Mouse (Mus musculus) heart, embryonic 15.5 days (tissue): Measurements from ENCODE around the gene Camta1. TPM values are rescaled to one million over a fixed set of nuclear protein-coding genes. Genes with fewer than 3 reads are reported as not detected.

Experiments used
- ATAC-seq: fragments of 200-750 bp; cut with Nextera tagmentation; replicated peaks from 2 replicates; pipeline ENCODE4 v1.8.0; 2017; ENCODE audit warnings: low read depth, moderate TSS enrichment; ENCODE audit not compliant: insufficient number of reproducible peaks, insufficient read depth, low FRiP score
- H3K27ac ChIP-seq: fragments of 300-500 bp; sonication (generic); 2 replicates; pipeline ENCODE4 v1.5.1; 2015; ENCODE audit warnings: mild to moderate bottlenecking, inconsistent platforms
- H3K27me3 ChIP-seq: fragments of 300-500 bp; sonication (generic); 2 replicates; pipeline ENCODE4 v1.6.1; 2015; ENCODE audit warnings: inconsistent platforms
- H3K36me3 ChIP-seq: fragments of 300-500 bp; sonication (generic); 2 replicates; pipeline ENCODE4 v1.6.1; 2015; ENCODE audit warnings: mild to moderate bottlenecking, inconsistent platforms
- H3K4me1 ChIP-seq: fragments of 300-500 bp; sonication (generic); replicated peaks from 2 replicates; pipeline ENCODE4 v1.6.1; 2015; ENCODE audit warnings: inconsistent platforms
- H3K4me2 ChIP-seq: fragments of 300-500 bp; sonication (generic); 2 replicates; pipeline ENCODE4 v1.6.1; 2015; ENCODE audit warnings: inconsistent platforms, mild to moderate bottlenecking, moderate library complexity
- H3K4me3 ChIP-seq: fragments of 300-500 bp; sonication (generic); 2 replicates; pipeline ENCODE4 v1.5.1; 2015; ENCODE audit warnings: mild to moderate bottlenecking, inconsistent platforms
- H3K9ac ChIP-seq: fragments of 300-500 bp; sonication (generic); 2 replicates; pipeline ENCODE4 v1.6.1; 2015; ENCODE audit warnings: mild to moderate bottlenecking, inconsistent platforms
- H3K9me3 ChIP-seq: fragments of 300-500 bp; sonication (generic); replicated peaks from 2 replicates; pipeline ENCODE4 v1.6.1; 2016; ENCODE audit warnings: inconsistent platforms
- WGBS: fragments of 180-500 bp; shearing (Covaris S2); methylation state at CpG from one replicate; pipeline ENCODE4 v1.1.7; 2015; ENCODE audit warnings: mixed read lengths; 5-methylcytosine and 5-hydroxymethylcytosine counted together
- polyA plus RNA-seq: library from polyadenylated mRNA; unstranded; fragments of >200 nt; fragmentation: Nextera tagmentation; extraction: Ambion mirVana; gene quantifications from 2 replicates; pipeline ENCODE4 v1.2.1, GENCODE M21; 2015

Gene Camta1
- polyA plus RNA-seq, 1 experiment from 2014 or later = 165 TPM

DNA sequence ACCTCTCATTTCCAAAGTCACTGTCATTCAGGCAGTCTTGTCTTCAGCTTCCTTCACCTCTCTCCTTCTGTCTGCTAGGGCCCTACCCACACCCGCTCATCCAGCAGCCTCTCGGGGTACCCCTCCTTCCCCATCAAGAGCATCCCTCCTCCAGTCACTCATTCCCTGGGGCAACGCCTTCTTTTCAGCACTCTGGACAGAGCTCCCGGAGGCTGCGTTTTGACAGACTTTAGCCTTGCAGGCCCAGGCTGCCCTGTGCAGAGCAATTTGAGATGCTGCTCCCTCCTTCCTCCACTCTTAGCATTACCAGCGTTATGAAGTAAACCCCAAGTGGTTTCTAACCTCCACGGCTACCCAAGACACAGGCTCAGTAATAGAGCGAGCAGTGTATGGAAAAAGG lies 675.2 kb downstream of the Camta1 start:
- no peaks in the 10 kb centered on the region for H3K9me3 ChIP-seq
- H3K27ac ChIP-seq = no peak overlapping the region
- no peak overlapping the region for H3K4me3 ChIP-seq
- no peak overlapping the region for H3K9ac ChIP-seq
- H3K4me1 ChIP-seq = no peaks in the 10 kb centered on the region
- 0 out of 2 replicates have a peak, but pooled peaks cover 3% of the 10 kb centered on the region for H3K27me3 ChIP-seq
- no peak overlapping the region for H3K4me2 ChIP-seq
- no peak for ATAC-seq
- 6% methylated on average over 8 of the region's 8 CpGs for WGBS
- H3K36me3 ChIP-seq = no peaks in the 10 kb centered on the region

DNA sequence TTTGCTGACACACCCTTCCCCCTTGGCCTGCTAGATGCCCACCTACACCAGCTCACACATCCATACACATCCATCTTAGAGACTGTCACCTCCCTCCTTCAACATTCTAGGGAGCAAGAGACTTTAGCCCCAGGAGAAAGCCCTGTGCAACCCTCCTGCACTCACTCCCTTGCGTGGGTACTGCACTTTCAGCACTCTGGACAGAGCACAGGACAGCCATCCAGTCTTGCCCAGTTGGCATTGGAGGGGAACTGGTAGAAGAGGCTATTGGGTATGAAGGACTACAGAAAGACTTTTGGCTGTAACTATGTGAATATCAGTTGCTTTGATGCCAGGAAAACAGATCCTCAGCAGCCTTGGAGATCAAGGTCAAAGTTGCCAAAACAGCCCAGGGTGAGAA lies 675.9 kb downstream of the Camta1 start:
- no peak overlapping the region for H3K9ac ChIP-seq
- no peaks in the 10 kb centered on the region for H3K9me3 ChIP-seq
- WGBS = 23% methylated on average over 1 of the region's 1 CpGs
- H3K27me3 ChIP-seq = 0 out of 2 replicates have a peak, but pooled peaks cover 3% of the 10 kb centered on the region
- H3K4me3 ChIP-seq = no peak overlapping the region
- H3K4me2 ChIP-seq = no peak overlapping the region
- no peak overlapping the region for H3K27ac ChIP-seq
- peaks cover 5% of the 10 kb centered on the region for H3K4me1 ChIP-seq
- ATAC-seq = no peak
- H3K36me3 ChIP-seq = no peaks in the 10 kb centered on the region

DNA sequence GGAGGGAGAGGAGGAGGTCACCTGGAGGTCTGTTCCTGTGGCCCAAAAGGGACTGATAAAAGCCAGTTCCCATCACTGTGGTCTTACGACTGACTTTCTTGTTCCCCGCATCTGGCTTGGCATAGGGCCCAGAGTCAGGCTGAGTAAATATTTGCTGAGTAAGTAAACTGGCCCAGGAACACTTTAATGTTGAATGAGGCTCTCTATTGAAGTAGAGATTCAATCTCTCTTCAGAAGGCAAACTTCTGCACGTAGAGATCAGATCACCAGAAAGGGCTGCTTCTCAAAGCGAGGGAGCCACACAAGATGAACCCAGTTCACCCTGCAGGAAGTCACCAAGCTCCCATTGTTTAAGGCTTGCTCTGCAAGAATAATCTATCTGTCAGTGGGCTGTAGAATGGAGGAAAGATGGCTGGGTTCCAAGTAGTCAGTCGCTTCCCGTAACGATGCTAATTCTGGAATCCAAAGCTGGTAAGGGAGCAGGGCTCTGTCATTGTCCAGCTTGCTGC lies 681.2 kb downstream of the Camta1 start:
- Histone ChIP-seq H3K4me1 (peaks cover 29% of the 10 kb centered on the region), H3K9me3 (no peaks in the 10 kb centered on the region), H3K36me3 (no peaks in the 10 kb centered on the region), H3K9ac (no peak overlapping the region), H3K27me3 (peaks cover 7% of the 10 kb centered on the region; the same call in 1 of the 2 replicates), H3K4me3 (no peak overlapping the region), H3K27ac (peak overlapping the region; percentile 29), H3K4me2 (peak overlapping the region; percentile 29; the same call in 1 of the 2 replicates)
- 10% methylated on average over 7 of the region's 7 CpGs for WGBS
- ATAC-seq = peak; percentile 43; the same call in 1 of the 2 replicates

DNA sequence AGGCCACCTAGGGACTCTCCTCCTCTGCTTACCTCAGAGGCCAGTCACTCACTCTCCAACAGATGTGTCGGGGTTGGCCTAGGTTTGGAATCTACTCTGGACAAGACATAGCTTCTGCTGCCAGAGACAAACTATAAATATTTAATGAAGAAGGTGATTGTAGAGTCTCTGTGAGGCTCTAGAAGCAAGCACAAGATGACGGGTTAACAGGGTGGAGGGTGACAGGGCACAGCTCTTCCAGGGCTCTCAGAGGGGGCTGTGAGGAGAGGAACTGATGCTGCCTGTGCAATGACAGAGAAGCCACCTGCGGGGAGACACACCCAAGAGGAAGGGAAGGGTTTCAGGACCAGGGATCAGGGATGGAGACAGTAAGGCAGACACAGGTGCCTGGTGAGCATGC lies 682.0 kb downstream of the Camta1 start:
- Histone ChIP-seq H3K9ac (no peak overlapping the region), H3K27me3 (peaks cover 7% of the 10 kb centered on the region; the same call in 1 of the 2 replicates), H3K4me2 (no peak overlapping the region), H3K36me3 (no peaks in the 10 kb centered on the region), H3K4me1 (peaks cover 29% of the 10 kb centered on the region), H3K4me3 (no peak overlapping the region), H3K9me3 (no peaks in the 10 kb centered on the region), H3K27ac (peak overlapping the region; percentile 41)
- ATAC-seq = no peak
- 46% methylated on average over 3 of the region's 3 CpGs for WGBS

DNA sequence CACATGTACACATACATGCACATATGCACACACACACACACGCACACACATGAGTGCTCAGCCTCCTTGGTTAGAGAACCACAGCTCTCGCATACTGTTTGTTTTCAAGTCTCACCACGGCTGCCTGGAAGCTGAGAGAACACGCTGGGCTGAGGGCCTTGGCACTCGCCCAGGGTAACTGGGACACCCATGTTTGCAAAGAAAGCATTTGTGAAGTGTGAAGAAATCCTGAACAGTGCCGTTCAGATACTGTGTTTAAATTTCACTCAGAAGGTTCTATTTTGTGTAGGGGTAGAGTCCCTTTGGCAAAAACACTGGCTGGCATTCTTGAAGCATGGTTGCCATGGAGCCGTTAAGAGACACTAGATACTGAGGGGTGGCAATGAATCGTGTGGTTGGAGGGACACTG lies 682.7 kb downstream of the Camta1 start:
- Histone ChIP-seq H3K4me2 (no peak overlapping the region), H3K27ac (peak overlapping the region; percentile 41), H3K4me3 (no peak overlapping the region), H3K4me1 (peaks cover 29% of the 10 kb centered on the region), H3K9ac (no peak overlapping the region), H3K27me3 (peaks cover 7% of the 10 kb centered on the region; the same call in 1 of the 2 replicates), H3K36me3 (no peaks in the 10 kb centered on the region), H3K9me3 (no peaks in the 10 kb centered on the region)
- 33% methylated on average over 8 of the region's 8 CpGs for WGBS
- peak; percentile 29; the same call in 1 of the 2 replicates for ATAC-seq

DNA sequence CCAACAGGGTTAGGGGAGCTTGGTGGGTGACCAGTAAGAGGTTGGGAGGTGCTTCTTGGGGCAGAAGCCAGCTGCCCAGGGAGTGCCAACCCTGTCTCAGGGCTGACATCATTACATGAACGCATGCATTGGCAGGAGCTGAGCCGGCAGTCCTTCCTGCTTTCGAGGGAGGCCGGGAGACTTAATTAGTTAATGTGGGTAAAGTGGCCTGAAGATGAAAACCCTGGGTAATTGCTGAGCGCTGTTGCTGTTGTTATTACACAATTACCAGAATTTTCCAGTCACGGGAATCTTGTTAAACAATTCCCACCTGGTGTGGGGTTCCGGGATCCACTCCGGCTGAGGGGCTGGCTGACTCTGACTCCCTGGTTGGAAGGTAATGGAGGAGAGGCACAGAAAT lies 689.1 kb downstream of the Camta1 start:
- Histone ChIP-seq H3K27ac (no peak overlapping the region), H3K4me1 (no peaks in the 10 kb centered on the region), H3K27me3 (peaks cover 16% of the 10 kb centered on the region), H3K36me3 (no peaks in the 10 kb centered on the region), H3K4me3 (no peak overlapping the region), H3K4me2 (no peak overlapping the region), H3K9me3 (no peaks in the 10 kb centered on the region), H3K9ac (no peak overlapping the region)
- WGBS = 83% methylated on average over 8 of the region's 8 CpGs
- ATAC-seq = no peak

DNA sequence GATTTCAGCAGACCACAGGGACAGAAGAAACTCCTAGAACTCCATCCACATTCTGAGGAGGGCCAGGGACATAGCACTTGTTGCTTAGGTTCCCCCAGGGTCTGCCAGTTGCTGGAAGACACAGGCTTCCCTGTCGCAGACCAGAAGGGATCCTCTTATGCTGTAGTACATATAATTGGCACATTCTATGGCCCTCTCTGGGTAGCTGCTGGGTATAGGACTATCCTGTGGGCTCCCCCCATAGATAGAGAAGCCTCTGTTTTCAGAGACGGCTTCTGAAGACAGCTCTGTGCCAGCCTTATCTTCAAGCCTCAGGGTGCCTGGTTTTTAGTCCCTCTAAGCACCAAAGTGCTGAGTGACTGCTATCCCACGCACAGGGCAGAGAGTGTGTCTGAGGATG lies 690.6 kb downstream of the Camta1 start:
- no peak for ATAC-seq
- no peaks in the 10 kb centered on the region for H3K36me3 ChIP-seq

DNA sequence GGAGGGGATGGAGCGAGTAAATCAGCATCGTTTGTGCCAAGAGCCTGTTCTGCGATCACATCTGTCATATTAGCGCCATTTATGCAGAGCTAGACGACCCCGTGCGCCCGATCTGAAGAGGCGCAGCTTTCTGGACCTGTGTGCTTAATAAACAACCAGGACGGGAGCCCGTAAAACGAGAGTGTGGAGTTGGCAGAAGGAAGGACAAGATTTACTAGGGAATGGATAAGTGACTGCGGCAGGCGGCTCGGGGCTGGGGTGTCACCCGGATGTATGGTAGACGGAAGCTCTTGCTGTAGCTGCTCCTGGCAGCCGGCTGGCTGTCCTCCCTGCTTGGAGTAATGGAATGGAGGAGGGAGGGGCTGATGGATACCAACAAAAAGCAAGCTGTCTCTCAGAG lies 691.0 kb downstream of the Camta1 start:
- WGBS = 48% methylated on average over 18 of the region's 18 CpGs
- Histone ChIP-seq H3K4me1 (peaks cover 6% of the 10 kb centered on the region), H3K27ac (no peak overlapping the region), H3K27me3 (peaks cover 17% of the 10 kb centered on the region), H3K9me3 (no peaks in the 10 kb centered on the region), H3K4me2 (no peak overlapping the region), H3K36me3 (no peaks in the 10 kb centered on the region), H3K9ac (no peak overlapping the region), H3K4me3 (no peak overlapping the region)
- no peak for ATAC-seq

More for the DNA sequence above, 690.6 kb downstream of the Camta1 start:
- Histone ChIP-seq H3K4me2 (no peak overlapping the region), H3K9ac (no peak overlapping the region), H3K27me3 (peaks cover 18% of the 10 kb centered on the region), H3K9me3 (no peaks in the 10 kb centered on the region), H3K4me1 (peaks cover 1% of the 10 kb centered on the region), H3K4me3 (no peak overlapping the region), H3K27ac (no peak overlapping the region)
- WGBS = 38% methylated on average over 3 of the region's 3 CpGs

DNA sequence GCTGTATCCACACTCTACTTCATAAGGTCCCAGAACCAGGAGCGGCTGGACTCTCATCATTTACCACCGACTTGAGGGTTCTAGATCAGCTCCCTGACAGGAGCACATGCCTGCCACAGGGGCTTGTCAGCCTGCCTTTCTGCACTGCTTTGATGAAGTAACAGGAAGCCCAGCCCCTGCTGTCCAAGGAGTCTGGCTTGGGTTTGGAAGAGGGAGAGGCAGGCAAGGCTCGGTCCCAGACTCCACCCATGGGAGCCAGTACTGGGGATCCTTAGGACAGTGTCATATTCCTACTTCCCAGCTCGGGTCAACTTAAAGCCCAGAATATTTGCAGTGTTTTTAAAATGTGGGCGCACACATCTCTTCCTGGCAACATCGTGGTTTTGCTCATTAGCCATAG lies 694.7 kb downstream of the Camta1 start:
- no peaks in the 10 kb centered on the region for H3K36me3 ChIP-seq
- H3K4me1 ChIP-seq = peaks cover 10% of the 10 kb centered on the region
- no peak overlapping the region for H3K27ac ChIP-seq
- no peak overlapping the region for H3K9ac ChIP-seq
- H3K4me3 ChIP-seq = no peak overlapping the region
- no peak overlapping the region for H3K4me2 ChIP-seq
- no peaks in the 10 kb centered on the region for H3K9me3 ChIP-seq
- 68% methylated on average over 6 of the region's 6 CpGs for WGBS
- H3K27me3 ChIP-seq = peaks cover 35% of the 10 kb centered on the region
- no peak for ATAC-seq

DNA sequence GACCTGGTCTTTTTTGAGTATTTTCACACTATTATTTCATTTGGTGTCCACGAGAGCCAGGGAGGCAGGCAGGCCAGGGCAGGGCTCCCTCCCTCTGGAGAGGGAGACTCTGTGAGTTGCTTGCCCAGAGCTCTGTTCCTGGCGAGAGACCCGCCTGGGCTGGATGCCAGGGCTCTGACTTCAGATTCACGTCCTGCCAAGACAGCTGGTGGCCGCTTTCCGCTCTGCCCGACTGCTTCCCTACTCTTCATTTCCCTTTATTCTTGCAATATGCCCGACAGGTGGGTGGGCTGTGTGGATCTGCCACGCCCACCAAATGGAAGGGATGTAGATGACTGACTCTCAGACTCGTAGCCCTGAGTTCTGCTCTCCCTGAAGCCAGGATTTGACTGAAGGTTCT lies 696.1 kb downstream of the Camta1 start:
- 10% methylated on average over 10 of the region's 10 CpGs for WGBS
- Histone ChIP-seq H3K4me1 (peaks cover 10% of the 10 kb centered on the region), H3K4me2 (no peak overlapping the region), H3K27ac (no peak overlapping the region), H3K9me3 (no peaks in the 10 kb centered on the region), H3K27me3 (peaks cover 44% of the 10 kb centered on the region), H3K4me3 (no peak overlapping the region), H3K36me3 (no peaks in the 10 kb centered on the region), H3K9ac (no peak overlapping the region)
- ATAC-seq = no peak

DNA sequence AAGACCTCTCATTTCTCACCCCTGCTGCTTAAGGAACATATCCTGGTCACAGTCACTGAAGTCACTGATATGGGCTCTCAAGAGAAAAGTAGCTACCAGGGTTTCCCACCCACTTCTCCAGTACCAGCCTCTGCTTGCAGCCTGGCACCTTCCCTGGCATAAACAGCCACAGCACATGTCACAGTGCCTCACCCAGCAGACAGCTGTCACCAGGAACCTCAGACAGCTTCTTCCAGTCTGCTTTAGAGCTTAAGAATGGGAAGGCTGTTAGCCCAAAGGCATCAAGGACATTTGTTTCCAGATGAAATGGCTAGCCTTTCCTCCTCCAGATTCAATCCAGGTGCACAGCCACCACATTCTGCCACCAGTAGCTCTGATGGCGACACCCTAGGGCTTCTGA lies 697.4 kb downstream of the Camta1 start:
- Histone ChIP-seq H3K9me3 (no peaks in the 10 kb centered on the region), H3K4me1 (peaks cover 10% of the 10 kb centered on the region), H3K9ac (no peak overlapping the region), H3K27me3 (peaks cover 40% of the 10 kb centered on the region), H3K36me3 (no peaks in the 10 kb centered on the region), H3K27ac (no peak overlapping the region), H3K4me3 (no peak overlapping the region), H3K4me2 (no peak overlapping the region)
- ATAC-seq = no peak
- 77% methylated on average over 1 of the region's 1 CpGs for WGBS

DNA sequence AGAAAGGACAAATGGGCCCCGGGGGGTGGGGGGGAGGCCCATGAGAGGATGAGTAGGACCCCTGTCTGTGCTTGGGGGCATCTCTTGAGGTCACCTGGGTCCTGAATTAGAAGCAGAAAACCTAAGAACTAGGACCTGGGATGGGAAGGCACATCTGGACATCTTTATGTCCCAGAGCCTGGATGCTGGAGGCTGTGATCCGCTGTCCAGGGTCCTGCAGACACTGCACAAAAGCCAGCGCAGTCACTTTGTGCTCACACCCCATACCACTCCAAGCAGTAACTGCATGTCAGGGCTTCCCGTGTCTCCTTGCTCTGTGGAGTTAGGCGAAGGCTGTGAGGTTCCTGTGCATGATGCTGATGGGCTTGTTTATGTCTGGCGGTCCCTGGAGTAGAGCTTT lies 699.8 kb downstream of the Camta1 start:
- Histone ChIP-seq H3K27ac (no peak overlapping the region), H3K9me3 (no peaks in the 10 kb centered on the region), H3K4me3 (no peak overlapping the region), H3K36me3 (no peaks in the 10 kb centered on the region), H3K4me1 (peaks cover 10% of the 10 kb centered on the region), H3K4me2 (no peak overlapping the region), H3K9ac (no peak overlapping the region), H3K27me3 (peaks cover 34% of the 10 kb centered on the region; the same call in 1 of the 2 replicates)
- WGBS = 47% methylated on average over 6 of the region's 6 CpGs
- ATAC-seq = no peak
